21 mouse cellular contexts compared by ENCODE assay signal in genomic region chr10:128332358-128333249, GRCm38 (mm10). TPM values are rescaled to one million over a fixed set of nuclear protein-coding genes. Genes with fewer than 3 reads are reported as not detected.
"Had no signal": no experiment of that assay in that cellular context is flagged by ENCODE, and none has a peak within 500 bp of the region (broad histone marks: within the 10 kb centered on the region; RNA-seq: fewer than 3 reads in every experiment).

No protein-coding gene starts in this region.

RNA-seq across cellular contexts. Expression of gene Il23a, which starts 34.1 kb away (rescaled TPM):
- total RNA-seq: forebrain, postnatal 0 days; gastrocnemius, adult 18-20 months; gastrocnemius, adult 2 months; gastrocnemius, adult 8-10 months; gastrocnemius, postnatal 10 days; gastrocnemius, postnatal 14 days; gastrocnemius, postnatal 25 days; gastrocnemius, postnatal 36 days; gastrocnemius, postnatal 4 days; heart, adult 18-20 months had no signal
- polyA plus RNA-seq: embryonic facial prominence, embryonic 10.5 days; embryonic facial prominence, embryonic 11.5 days; embryonic facial prominence, embryonic 12.5 days; erythroblast, embryonic 14.5 days; forebrain, embryonic 10.5 days; forebrain, embryonic 11.5 days; forebrain, embryonic 12.5 days; forebrain, embryonic 13.5 days; forebrain, embryonic 14.5 days; forebrain, embryonic 15.5 days; forebrain, postnatal 0 days; heart, adult 2 months had no signal
